Mouse (Mus musculus) A20 (cell line): ENCODE data around the gene Nrp1.

ENCODE experiments used
- DNase-seq: peaks from one replicate; pipeline ENCODE4 v3.0.0-alpha.2; 2011; ENCODE audit warnings: low read depth, low spot score

Nrp1 gene

DNA sequence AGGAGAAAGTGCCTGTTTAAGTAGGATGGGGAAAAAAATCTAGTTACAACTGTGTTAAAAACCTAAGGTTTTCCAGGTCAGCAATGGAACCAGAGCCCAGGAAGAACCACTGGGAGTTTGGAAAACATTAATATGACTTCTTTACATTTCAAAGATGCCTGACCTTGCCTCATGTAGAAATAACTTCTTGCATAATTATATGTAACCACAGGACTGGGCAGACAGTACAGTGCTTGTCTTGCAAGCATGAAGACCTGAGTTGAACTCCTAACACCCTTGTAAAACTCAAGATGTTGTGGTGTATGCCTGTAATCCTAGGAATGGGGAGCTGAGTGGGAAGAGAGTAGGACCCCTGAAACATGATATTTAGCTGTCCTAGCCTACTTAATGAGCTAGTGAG, 61.6 kb downstream of the Nrp1 start:
- DNase-seq, result no peak

DNA sequence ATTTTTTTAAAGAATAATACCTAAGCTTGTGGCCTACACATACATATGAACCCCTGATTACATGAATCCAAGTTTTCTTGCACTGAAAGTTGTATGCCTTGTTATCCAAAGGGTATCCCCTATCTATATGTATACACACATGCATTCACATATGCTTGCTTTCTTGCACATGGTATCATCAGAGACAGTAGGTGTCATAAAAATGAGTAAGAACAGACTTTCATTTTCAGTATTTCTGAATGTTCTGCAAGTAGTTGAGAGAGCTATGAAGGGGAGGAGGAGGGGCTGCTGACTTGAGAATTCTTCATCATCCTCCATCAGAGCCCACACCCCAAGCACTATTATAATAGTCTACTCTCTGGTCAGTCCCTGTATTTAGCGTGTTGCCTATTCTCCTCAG, 62.0 kb downstream of the Nrp1 start:
- DNase-seq, result no peak

- no peak for DNase-seq
These were observed 65.4 kb downstream of the Nrp1 start for GRCm38 (mm10) chr8:128423813-128424212.

DNA sequence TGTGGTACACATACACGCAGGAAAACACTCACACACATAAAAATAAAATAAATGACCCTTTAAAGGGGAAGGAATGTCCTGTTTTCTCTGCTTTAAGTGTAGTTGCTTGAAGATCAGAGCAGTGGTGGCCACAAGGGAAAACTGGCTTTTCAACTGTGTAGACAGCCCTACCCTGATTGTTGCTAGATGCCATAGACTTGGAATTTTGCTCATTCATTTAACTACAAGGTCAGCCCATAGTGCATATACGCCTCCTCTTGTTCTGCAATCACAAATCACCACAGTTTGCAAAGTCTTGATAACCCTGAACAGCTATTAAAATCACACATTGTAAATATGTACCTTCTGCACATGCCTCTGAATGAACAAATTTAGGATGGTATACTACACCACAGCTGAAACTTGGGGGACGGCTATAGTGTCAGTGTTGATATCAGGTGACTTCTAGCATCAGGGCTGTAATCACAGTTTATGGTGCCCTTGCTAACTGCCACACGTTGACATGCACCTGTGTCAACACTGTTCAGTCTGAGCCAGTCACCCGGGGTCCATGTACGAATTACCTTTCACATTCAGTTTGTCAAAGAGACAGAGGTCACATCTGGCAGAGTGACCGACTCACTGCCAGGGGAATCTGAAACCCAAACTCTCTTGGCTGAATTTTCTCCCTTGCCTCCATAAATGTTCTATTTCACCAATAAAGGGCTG, 66.4 kb downstream of the Nrp1 start:
- no peak for DNase-seq

DNA sequence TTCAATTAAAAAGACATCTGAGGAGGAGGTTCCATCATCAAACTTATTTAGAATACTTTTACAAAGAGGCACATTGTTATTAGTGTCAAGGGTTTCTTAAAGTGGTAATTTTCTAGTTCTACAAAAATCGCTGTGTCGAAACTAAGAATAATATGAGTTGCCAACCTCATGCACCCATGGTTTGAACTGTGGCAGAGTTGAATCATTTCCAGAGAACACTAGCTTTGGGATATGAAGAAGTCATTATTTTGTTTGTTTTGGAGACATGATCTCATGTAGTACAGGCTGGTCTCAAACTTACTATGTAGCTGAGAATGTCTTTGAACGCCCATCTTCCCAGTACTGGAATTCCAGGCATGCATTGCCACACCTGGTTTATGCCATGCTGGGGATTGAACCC, 68.7 kb downstream of the Nrp1 start:
- no peak for DNase-seq

DNA sequence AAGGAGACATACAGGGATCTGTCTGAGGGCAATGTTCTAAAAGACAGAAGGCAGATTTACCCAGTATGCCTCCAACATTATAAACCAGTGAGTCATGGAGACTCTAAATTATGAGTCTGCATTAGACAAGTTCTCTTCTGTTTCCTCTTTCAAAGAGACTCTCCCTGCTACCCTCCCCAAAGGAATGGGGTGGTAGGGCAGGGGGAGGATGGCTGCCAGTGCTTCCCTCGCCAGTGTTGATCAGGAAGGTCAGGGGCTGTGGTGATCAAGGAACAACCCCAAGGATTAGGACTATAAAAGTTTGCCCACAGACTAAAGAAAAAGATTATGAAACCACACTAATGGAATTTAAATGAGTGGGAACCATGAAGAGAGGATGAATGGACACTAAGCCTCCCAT, 70.6 kb downstream of the Nrp1 start:
- no peak for DNase-seq

- DNase-seq, result no peak
These were observed 72.7 kb downstream of the Nrp1 start for GRCm38 (mm10) chr8:128431082-128431481.

- DNase-seq, result no peak
These were observed 77.3 kb downstream of the Nrp1 start for GRCm38 (mm10) chr8:128435749-128436148.

DNA sequence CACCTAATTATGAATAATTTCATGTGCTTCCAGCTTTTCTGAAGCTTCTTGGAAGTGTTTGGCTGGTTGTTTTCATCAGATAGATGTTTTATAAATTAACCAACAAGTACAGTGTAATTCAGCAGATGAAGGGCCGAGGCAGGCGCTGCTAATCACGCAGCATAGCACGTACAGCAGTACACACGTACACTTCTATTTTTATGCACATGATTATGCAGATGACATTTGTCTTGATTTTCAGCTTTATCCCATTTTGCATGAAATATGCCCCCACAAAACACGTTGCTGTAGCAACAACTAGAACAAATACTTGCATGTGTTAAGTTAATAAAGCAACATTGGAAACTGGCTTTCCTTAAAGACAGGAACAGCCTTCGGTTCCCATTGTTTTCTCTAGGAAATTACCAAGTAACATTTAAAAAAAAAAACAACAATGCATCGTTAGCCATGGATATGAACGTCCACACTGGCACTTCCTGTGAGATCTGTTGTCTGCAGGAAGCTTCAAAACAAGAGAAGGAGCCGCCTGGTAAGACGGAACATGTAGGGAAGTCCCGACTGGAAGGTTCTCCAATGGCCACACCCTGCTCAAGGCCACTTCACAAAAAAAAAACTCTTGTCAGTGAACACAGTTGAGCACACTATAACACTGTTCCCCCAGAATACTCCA, 78.9 kb downstream of the Nrp1 start:
- no peak for DNase-seq

GRCm38 (mm10) chr8:128441407-128441806, 83.0 kb downstream of the Nrp1 start:
- no peak for DNase-seq

DNA sequence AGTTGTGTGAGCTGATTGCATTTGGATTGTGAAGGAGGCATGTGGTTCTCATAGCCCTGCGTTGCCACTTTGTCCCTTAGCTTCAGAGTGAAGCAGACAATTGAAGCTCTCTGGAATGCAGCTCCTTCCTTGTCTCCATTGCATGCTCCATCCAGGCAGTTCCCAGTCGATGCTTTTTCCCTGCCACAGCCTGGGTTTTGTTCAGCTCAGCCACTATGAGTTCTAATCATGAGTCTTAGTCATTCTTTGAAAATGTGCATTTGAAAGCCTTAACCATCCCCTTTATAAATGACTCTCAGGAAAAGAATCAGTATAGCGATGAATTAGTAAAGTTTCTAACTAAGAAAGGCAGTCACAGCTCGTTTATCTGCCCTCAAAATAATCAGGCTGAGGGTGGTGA, 87.2 kb downstream of the Nrp1 start:
- no peak for DNase-seq

GRCm38 (mm10) chr8:128446636-128447035, 88.2 kb downstream of the Nrp1 start:
- DNase-seq, result no peak

GRCm38 (mm10) chr8:128447320-128447719, 88.9 kb downstream of the Nrp1 start:
- DNase-seq, result no peak

- no peak for DNase-seq
These were observed 92.1 kb downstream of the Nrp1 start for GRCm38 (mm10) chr8:128450390-128451032.

GRCm38 (mm10) chr8:128451121-128451520, 92.7 kb downstream of the Nrp1 start:
- no peak for DNase-seq

GRCm38 (mm10) chr8:128453471-128453870, 95.1 kb downstream of the Nrp1 start:
- no peak for DNase-seq

DNA sequence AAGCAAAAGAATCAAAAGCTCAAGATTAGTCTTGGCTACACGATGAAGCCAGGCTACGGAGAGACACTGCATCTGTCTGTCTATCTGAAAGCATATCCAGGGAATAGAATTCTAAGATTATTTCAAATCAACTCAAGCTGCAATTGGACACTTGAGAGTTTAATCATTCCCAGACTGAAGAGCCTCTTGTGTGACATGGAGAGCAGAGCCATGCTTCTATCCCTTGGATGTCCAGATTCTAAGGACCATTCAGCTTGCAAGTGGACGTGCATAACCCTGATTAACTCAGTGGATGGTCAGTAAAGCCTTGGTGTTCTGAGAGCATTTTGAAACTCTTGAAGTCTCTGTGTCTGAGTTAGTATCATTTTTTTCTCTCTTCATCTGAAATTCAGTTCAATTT, 95.6 kb downstream of the Nrp1 start:
- no peak for DNase-seq

- no peak for DNase-seq
These were observed 98.9 kb downstream of the Nrp1 start for GRCm38 (mm10) chr8:128457277-128457676.

GRCm38 (mm10) chr8:128459704-128460103, 101.3 kb downstream of the Nrp1 start:
- no peak for DNase-seq

GRCm38 (mm10) chr8:128461716-128462115, 103.3 kb downstream of the Nrp1 start:
- no peak for DNase-seq

- no peak for DNase-seq
These were observed 104.8 kb downstream of the Nrp1 start for GRCm38 (mm10) chr8:128463162-128463561.

DNA sequence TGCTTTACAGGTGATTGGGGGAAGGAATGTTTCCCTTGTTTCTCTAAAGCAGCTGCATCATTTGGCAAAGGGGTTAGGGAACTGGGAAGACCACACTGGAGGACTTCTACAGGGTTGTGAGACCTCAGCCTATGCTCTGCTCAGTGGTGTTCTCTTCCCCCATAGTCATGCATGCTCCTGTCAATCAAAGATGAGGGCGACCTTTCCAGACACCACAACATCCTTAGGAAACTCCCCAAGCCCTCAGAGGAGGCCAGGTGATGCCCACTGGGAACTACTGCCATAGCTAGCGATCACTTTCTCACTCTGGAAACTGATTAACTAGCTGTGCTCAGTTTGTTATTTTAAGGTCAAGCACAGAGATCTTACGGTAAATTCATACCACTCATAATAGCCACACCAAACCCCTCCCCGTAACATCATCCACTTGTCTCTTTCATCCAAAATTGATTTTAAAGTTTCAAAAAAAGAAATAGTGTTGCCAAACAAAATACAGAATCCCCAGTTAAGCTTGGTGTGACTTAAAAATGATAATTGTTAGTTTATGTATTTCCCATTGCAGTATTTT, 105.7 kb downstream of the Nrp1 start:
- no peak for DNase-seq

DNA sequence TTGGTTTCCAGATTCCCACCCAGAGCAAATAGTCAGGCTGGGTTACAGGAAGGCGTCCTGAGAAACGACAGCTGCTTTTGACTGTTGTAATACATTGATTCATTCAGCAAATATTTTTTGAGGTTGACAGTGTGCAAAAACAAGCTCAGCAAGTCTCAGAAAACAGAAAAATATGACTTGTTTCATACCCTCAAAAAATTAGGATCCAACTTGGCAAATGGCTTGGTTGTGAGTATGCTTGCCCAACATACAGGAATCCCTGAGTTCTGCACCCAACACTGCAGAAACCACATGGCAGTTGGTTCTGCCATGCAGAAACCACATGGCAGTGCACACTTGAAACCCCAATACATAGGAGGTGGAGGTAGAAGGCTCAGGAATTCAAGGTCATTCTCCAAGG, 107.1 kb downstream of the Nrp1 start:
- DNase-seq, result no peak
